Mouse (Mus musculus) heart, adult 2 months (tissue): ENCODE data around the gene Thbs2. TPM values are rescaled to one million over a fixed set of nuclear protein-coding genes. Genes with fewer than 3 reads are reported as not detected.

Experiments used
- DNase-seq, 2 experiments: peaks; one replicate each; pipeline ENCODE4 v3.0.0; 2021
- H3K27ac ChIP-seq: fragments of 200-600 bp; 2 replicates; pipeline ENCODE4 v1.8.1; 2022
- H3K27me3 ChIP-seq: fragments of 200-500 bp; 2 replicates; pipeline ENCODE4 v1.6.1; 2012; ENCODE audit warnings: mild to moderate bottlenecking, low read length, inconsistent platforms, mixed read lengths; ENCODE audit not compliant: control insufficient read depth, insufficient read depth
- H3K36me3 ChIP-seq: fragments of 200-500 bp; 2 replicates; pipeline ENCODE4 v1.6.1; 2012; ENCODE audit warnings: low read length, inconsistent platforms; ENCODE audit not compliant: control insufficient read depth, insufficient read depth
- H3K4me1 ChIP-seq: fragments of 200-500 bp; 2 replicates; pipeline ENCODE4 v1.6.1; 2011; ENCODE audit warnings: low read length; ENCODE audit not compliant: control insufficient read depth, insufficient read depth
- H3K4me3 ChIP-seq: fragments of 200-600 bp; 2 replicates; pipeline ENCODE4 v1.8.1; 2022
- H3K79me2 ChIP-seq: fragments of 200-500 bp; replicated peaks from 2 replicates; pipeline ENCODE4 v1.6.1; 2012; ENCODE audit warnings: mild to moderate bottlenecking, inconsistent platforms, low read length, moderate library complexity, mixed read lengths; ENCODE audit not compliant: control insufficient read depth, insufficient read depth
- H3K9ac ChIP-seq: fragments of 200-500 bp; 2 replicates; pipeline ENCODE4 v1.6.1; 2012; ENCODE audit warnings: low read depth, mild to moderate bottlenecking, control low read depth, inconsistent platforms, low read length, mixed read lengths
- CTCF ChIP-seq: fragments of 200-600 bp; IDR thresholded peaks from 2 replicates; pipeline ENCODE4 v1.8.1; 2022; ENCODE audit warnings: antibody characterized with exemption, mild to moderate bottlenecking, moderate library complexity
- EP300 ChIP-seq: fragments of 200-500 bp; IDR thresholded peaks from 2 replicates; pipeline ENCODE4 v1.6.1; 2011; ENCODE audit warnings: low read depth, low read length, control low read depth; ENCODE audit not compliant: insufficient read depth
- POLR2A ChIP-seq: fragments of 200-500 bp; IDR thresholded peaks from 2 replicates; pipeline ENCODE4 v1.6.1; 2011; ENCODE audit warnings: mild to moderate bottlenecking, low read depth, low read length, control low read depth; ENCODE audit not compliant: insufficient read depth
- WGBS: fragments of 180-500 bp; shearing (Covaris S2); methylation state at CpG from one replicate; pipeline ENCODE4 v1.1.7; 2018; 5-methylcytosine and 5-hydroxymethylcytosine counted together
- intact Hi-C: fragments of 180-260 bp; cut with DNase I; formaldehyde crosslinking; loops from one replicate; pipeline ENCODE4 v1.15.1; 2025
- polyA plus RNA-seq: library from polyadenylated mRNA; depleted of rRNA; stranded (reverse); fragments of >200 nt; gene quantifications from 2 replicates; pipeline ENCODE4 v1.2.3, GENCODE M21; 2012
- total RNA-seq, 2 experiments: library from RNA; stranded (reverse); gene quantifications; 2 replicates each; pipeline ENCODE4 v1.2.3; 2021

Gene Thbs2
- total and polyA plus RNA-seq, 3 experiments: 10.8 to 21.0 (median 12.2) TPM

DNA sequence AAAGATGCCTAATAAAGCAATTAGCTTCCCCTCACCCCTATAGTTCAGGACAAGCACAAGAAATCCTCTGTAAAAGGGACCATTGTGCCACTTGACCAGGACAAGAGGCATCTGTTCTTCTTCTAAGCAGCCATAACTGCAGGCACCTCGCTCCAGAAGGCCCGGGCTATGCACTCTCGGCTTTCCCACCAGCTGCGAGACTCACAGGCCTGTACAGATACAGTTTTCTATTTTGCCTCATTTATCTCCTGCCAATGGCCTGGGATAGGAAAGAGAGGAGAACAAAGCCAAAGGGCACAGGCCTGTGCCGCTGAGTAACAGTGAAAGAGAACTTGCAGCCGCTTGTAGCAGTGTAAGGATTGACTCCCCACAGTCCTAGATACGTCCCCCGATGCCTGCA lies 20.7 kb upstream of the Thbs2 start:
- Histone ChIP-seq H3K27ac (no peak overlapping the region), H3K4me3 (no peak overlapping the region), H3K36me3 (no peaks in the 10 kb centered on the region), H3K79me2 (no peaks in the 10 kb centered on the region), H3K9ac (no peak overlapping the region), H3K27me3 (no peaks in the 10 kb centered on the region), H3K4me1 (no peaks in the 10 kb centered on the region; the same call in 1 of the 2 replicates)
- 82% methylated on average over 8 of the region's 8 CpGs for WGBS
- intact Hi-C loops: no loop called here
- no peak for DNase-seq
- no peak for TF ChIP-seq EP300
- no peak for TF ChIP-seq POLR2A
- no peak for TF ChIP-seq CTCF

DNA sequence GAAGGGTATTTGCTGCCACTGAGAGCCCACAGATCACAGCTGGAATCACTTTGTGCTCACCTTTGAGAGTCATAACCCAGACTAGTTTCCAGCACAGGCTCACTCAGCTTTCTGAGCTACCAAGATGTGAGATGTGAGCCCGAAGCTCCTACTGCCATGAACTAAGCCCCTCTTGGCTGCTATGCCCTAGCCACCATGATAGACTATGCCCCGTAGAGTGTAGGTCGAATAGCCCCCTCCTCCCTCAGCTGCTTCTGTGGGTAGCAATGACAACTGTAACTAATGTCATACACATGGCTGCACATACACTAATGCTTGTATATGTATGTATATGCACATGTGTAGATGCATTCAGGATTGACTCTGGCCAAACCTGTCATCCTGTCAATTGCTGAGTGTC lies 20.3 kb upstream of the Thbs2 start:
- no peak overlapping the region for H3K27ac ChIP-seq
- H3K36me3 ChIP-seq: no peaks in the 10 kb centered on the region
- H3K27me3 ChIP-seq: no peaks in the 10 kb centered on the region
- no peak overlapping the region for H3K4me3 ChIP-seq
- WGBS: 90% methylated on average over 3 of the region's 3 CpGs
- no peaks in the 10 kb centered on the region for H3K79me2 ChIP-seq
- intact Hi-C loops: no loop called here
- no peak overlapping the region for H3K9ac ChIP-seq
- TF ChIP-seq CTCF (no peak), EP300 (no peak), POLR2A (no peak)
- no peaks in the 10 kb centered on the region; the same call in 1 of the 2 replicates for H3K4me1 ChIP-seq
- DNase-seq: no peak

GRCm38 (mm10) chr17:14711784-14712183 lies 17.7 kb upstream of the Thbs2 start:
- intact Hi-C loops: no loop called here
- no peak overlapping the region for H3K4me3 ChIP-seq
- no peaks in the 10 kb centered on the region; the same call in 1 of the 2 replicates for H3K4me1 ChIP-seq
- H3K27ac ChIP-seq: no peak overlapping the region
- TF ChIP-seq CTCF: no peak
- H3K36me3 ChIP-seq: no peaks in the 10 kb centered on the region
- DNase-seq: no peak
- H3K79me2 ChIP-seq: no peaks in the 10 kb centered on the region
- H3K9ac ChIP-seq: no peak overlapping the region
- H3K27me3 ChIP-seq: no peaks in the 10 kb centered on the region
- WGBS: 93% methylated on average over 3 of the region's 3 CpGs

DNA sequence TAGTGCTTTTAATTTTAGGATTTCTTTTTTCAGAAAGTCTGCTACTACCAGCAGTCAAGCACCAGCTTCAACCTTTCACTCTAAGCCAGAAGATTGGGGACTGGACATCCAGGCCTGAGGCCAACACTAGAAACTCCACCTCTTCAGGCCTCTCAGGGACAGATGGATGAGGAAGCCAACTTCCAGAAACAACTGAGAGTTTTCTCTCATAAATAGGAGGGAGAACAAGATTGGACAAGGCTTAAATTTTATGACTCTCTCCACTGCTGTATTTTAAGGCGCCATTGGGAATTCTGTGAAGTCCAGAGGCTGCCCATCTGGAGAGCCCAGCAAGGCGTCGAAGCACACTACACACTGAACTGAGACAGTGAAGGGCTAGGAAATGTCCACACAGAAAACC lies 17.0 kb upstream of the Thbs2 start:
- Histone ChIP-seq H3K27me3 (no peaks in the 10 kb centered on the region), H3K27ac (peak overlapping the region; percentile 27; the same call in 1 of the 2 replicates), H3K9ac (no peak overlapping the region), H3K36me3 (no peaks in the 10 kb centered on the region), H3K79me2 (no peaks in the 10 kb centered on the region), H3K4me3 (no peak overlapping the region), H3K4me1 (peaks cover 1% of the 10 kb centered on the region; the same call in 1 of the 2 replicates)
- DNase-seq: peak in 1 of 2 experiments; percentile 65
- WGBS: 87% methylated on average over 3 of the region's 3 CpGs
- intact Hi-C loops: no loop called here
- TF ChIP-seq EP300: no peak
- TF ChIP-seq CTCF: no peak
- no peak for TF ChIP-seq POLR2A

GRCm38 (mm10) chr17:14706066-14706465 lies 12.0 kb upstream of the Thbs2 start:
- Histone ChIP-seq H3K27ac (no peak overlapping the region), H3K9ac (no peak overlapping the region), H3K27me3 (no peaks in the 10 kb centered on the region), H3K4me3 (no peak overlapping the region), H3K36me3 (no peaks in the 10 kb centered on the region), H3K4me1 (peaks cover 4% of the 10 kb centered on the region; the same call in 1 of the 2 replicates), H3K79me2 (no peaks in the 10 kb centered on the region)
- DNase-seq: no peak
- intact Hi-C loops: no loop called here
- WGBS: 67% methylated on average over 4 of the region's 4 CpGs
- TF ChIP-seq EP300 (no peak), CTCF (no peak), POLR2A (no peak)

DNA sequence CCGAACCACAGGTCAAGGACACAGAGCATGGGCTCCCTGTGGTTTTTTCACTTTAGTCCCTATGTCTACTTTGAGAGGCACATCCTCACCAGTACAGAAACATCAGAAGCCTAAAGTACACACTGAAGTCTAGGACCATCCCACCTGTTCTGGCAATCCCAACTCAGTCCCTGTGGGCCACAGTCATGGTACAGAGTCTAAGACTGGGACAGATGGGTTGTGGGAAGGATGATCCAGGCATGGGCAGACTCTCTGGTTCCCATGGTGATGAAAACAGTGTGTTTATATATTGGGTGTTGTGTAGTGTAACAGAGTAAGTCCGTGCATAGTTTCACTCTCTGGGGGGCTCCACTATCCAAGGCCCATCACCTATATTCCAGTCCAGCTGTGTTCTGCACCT lies 11.4 kb upstream of the Thbs2 start:
- TF ChIP-seq CTCF: no peak
- no peak for TF ChIP-seq POLR2A
- Histone ChIP-seq H3K27ac (no peak overlapping the region), H3K36me3 (no peaks in the 10 kb centered on the region), H3K4me1 (peaks cover 4% of the 10 kb centered on the region; the same call in 1 of the 2 replicates), H3K27me3 (no peaks in the 10 kb centered on the region), H3K9ac (no peak overlapping the region), H3K79me2 (no peaks in the 10 kb centered on the region), H3K4me3 (no peak overlapping the region)
- DNase-seq: no peak
- 89% methylated on average over 2 of the region's 2 CpGs for WGBS
- intact Hi-C loops: no loop called here
